Mouse (Mus musculus) cerebral cortex, adult 2 months (tissue): Measurements from ENCODE around the gene Fbxl22.

ENCODE experiments used
- WGBS: fragments of 180-500 bp; shearing (Covaris S2); methylation state at CpG from one replicate; pipeline ENCODE4 v1.1.7; 2018; 5-methylcytosine and 5-hydroxymethylcytosine counted together

Fbxl22 gene

DNA sequence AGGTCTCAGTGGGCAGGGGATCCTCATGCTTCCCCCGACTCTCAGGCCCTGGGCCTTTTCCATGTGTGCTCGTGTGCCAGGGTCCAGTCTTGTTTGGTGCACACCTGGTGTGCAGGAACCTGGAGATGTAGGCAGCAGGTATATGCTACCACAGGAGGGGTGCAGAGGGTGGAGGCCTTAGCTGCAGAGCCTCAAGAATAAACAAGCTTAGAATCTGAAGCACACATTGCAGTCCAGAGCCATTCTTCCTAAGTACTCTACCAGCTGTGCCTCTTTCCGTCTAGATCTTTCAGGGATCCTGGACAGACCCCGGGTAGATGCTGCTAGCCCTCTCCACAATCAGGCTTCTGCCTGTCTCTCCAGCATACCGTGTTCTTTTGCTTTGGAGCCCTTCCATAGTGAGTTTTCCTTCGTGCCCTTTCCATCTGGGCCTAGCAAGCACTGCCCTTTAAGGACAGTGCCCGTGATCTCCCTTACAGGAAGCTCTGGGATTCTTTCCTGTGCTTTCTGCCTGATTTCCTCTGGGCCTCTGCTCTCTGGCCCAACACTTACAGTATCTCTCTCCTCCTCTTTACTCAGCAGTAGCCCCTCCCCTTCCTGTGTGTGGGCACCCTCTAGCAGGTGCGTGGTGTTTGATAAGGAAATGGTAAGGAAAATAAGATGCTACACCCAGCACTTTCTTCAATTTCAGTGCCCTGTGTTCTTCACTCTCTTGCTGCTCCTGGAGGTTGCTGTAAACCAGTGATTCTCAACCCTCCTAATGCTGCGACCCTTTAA is 9.1 kb downstream of the Fbxl22 start:
- 30% methylated on average over 9 of the region's 9 CpGs for WGBS

DNA sequence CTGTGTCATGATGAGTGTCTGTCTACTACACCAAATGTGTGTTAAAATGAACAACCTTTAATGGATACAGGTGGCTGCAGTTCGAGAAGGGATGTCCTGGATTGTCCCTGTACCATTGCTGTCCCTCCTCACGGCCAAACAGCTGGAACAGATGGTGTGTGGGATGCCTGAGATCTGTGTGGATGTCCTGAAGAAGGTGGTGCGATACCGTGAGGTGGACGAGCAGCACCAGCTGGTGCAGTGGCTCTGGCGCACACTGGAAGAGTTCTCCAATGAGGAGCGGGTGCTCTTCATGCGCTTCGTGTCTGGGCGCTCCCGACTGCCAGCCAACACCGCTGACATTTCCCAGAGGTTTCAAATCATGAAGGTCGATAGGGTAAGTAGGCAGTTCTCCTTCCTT is 9.9 kb downstream of the Fbxl22 start:
- WGBS = 52% methylated on average over 13 of the region's 13 CpGs

DNA sequence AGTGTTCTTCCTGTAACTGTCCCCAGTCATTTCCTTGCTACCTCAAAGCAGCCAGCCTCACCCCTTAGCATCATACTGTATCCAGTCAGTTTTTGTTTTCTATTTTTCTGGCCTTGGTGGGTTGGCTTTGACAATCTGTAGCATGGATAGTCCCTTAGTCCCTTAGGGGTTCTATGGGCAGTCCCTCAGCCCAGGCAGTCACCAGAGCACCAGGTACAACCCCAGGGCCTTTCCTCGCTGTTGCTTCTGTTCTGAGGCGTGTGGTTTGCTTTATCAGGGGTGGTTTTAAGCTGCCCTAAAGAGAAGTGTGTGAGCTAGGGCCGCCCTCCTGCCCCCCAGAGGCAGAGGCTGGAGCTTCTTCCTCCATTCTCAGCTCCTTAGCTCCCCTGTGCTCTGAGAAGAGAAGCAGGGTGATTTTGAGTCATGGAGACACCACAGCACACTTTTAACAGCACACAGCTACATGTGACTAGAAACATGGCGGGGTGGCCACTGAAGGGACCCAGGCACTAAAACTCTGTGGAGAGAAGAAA is 10.4 kb downstream of the Fbxl22 start:
- 87% methylated on average over 4 of the region's 4 CpGs for WGBS

- WGBS = 65% methylated on average over 2 of the region's 2 CpGs
These were observed 13.1 kb downstream of the Fbxl22 start for GRCm38 (mm10) chr9:66501248-66501647.

- 89% methylated on average over 1 of the region's 1 CpGs for WGBS
These were observed 22.0 kb downstream of the Fbxl22 start for GRCm38 (mm10) chr9:66492361-66492760.

DNA sequence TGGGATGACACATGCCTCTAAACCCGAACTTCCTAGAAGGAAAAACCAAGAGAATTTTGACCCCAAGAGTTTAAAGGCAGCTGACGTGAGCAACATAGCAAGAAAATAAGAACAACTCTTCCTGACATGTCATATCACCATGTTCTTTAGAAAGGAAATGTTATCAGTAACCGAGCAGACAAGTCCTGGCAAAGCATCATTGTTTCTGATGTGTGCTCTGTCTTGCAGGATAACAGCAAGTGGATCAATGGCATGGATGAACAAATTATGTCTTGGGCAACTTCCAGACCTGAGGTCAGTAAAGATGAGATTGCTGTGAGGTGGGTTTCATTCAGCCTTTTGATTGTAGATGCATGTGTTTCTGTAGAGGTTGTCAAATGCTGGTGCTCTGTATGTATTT is 31.0 kb downstream of the Fbxl22 start:
- 90% methylated on average over 3 of the region's 3 CpGs for WGBS

- WGBS = 64% methylated on average over 2 of the region's 2 CpGs
These were observed 36.6 kb downstream of the Fbxl22 start for GRCm38 (mm10) chr9:66477785-66478184.

DNA sequence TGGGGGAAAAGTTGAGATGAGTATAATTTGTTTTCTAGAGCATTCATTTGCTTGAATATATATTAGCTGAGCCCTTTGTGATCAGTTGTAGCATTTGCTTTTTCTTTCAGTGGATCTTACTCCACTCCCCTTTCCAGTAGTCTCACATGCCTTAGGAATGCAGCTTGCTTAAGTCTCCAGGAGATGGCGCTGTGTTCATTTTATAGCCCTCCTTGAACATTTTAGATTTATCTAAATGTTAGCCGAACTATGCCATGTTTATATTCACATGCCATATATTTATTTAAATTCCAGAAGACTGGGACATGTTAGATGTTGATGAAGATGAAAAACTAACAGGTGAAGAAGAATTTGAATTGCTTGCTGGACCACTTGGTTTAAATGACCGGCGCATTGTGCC is 49.3 kb downstream of the Fbxl22 start:
- WGBS = 54% methylated on average over 4 of the region's 4 CpGs
